Comparison of ENCODE assay signal across 1 mouse cellular context in genomic region chr4:43477857-43478533, GRCm38 (mm10).
TF ChIP-seq lines count a peak whose summit lies in the region.

No protein-coding gene starts in this region.

TF ChIP-seq in CH12.LX, 34 proteins besides CTCF, POLR2A, EP300 and RAD21:
- TF ChIP-seq ELF1 (IDR thresholded peaks at IDR 0.05; ENCODE audit: low read depth, low read length): no peak; the same call in none of the 2 replicates
- TF ChIP-seq TBP (conservative IDR thresholded peaks at IDR 0.05; ENCODE audit: low read depth, low read length): peak; percentile 78
- no peak; the same call in 1 of the 2 replicates for TF ChIP-seq MXI1 (IDR thresholded peaks at IDR 0.05; ENCODE audit: low read depth, low read length)
- TF ChIP-seq MYC (IDR thresholded peaks at IDR 0.05; ENCODE audit: low read depth, low read length): no peak; the same call in 1 of the 2 replicates
- TF ChIP-seq USF2 (conservative IDR thresholded peaks at IDR 0.05; ENCODE audit: low read depth, low read length): no peak
- TF ChIP-seq IRF4 (IDR thresholded peaks at IDR 0.05; ENCODE audit: low read depth, low read length): no peak
- peak; percentile 91; the same call in 1 of the 2 replicates for TF ChIP-seq KAT2A (IDR thresholded peaks at IDR 0.05; ENCODE audit: insufficient replicate concordance, low read length)
- no peak for TF ChIP-seq ZMIZ1 (IDR thresholded peaks at IDR 0.05; ENCODE audit: low read depth, low read length)
- no peak for TF ChIP-seq E2F4 (IDR thresholded peaks at IDR 0.05; ENCODE audit: insufficient replicate concordance, low read depth, low read length)
- no peak for TF ChIP-seq SMC3 (IDR thresholded peaks at IDR 0.05; ENCODE audit: low read depth, low read length)
- TF ChIP-seq JUND (conservative IDR thresholded peaks at IDR 0.05; ENCODE audit: low read depth, low read length): peak; percentile 26; the same call in 1 of the 2 replicates
- TF ChIP-seq CHD1 (IDR thresholded peaks at IDR 0.05; ENCODE audit: low read depth, low read length): no peak
- no peak for TF ChIP-seq BHLHE40 (IDR thresholded peaks at IDR 0.05; ENCODE audit: low read depth, low read length)
- TF ChIP-seq ZNF384 (IDR thresholded peaks at IDR 0.05; ENCODE audit: low read depth, low read length): no peak
- TF ChIP-seq MAFK (IDR thresholded peaks at IDR 0.05; ENCODE audit: insufficient replicate concordance, low read length): no peak
- peak; percentile 27; the same call in 1 of the 2 replicates for TF ChIP-seq GABPA (IDR thresholded peaks at IDR 0.05; ENCODE audit: insufficient replicate concordance, low read depth, low read length)
- TF ChIP-seq CHD2 (IDR thresholded peaks at IDR 0.05; ENCODE audit: low read length): no peak
- no peak; the same call in none of the 2 replicates for TF ChIP-seq MEF2A (IDR thresholded peaks at IDR 0.05; ENCODE audit: borderline replicate concordance, low read depth, low read length)
- peak; percentile 62; the same call in 1 of the 2 replicates for TF ChIP-seq TCF12 (IDR thresholded peaks at IDR 0.05; ENCODE audit: low read depth, low read length)
- peak; percentile 97 for TF ChIP-seq HCFC1 (IDR thresholded peaks at IDR 0.05; ENCODE audit: low read depth, low read length)
- TF ChIP-seq USF1 (IDR thresholded peaks at IDR 0.05; ENCODE audit: low read depth, low read length): no peak
- peak; percentile 72 for TF ChIP-seq NELFE (IDR thresholded peaks at IDR 0.05; ENCODE audit: low read depth, low read length)
- TF ChIP-seq ETS1 (conservative IDR thresholded peaks at IDR 0.05; ENCODE audit: low read depth, low read length): no peak
- no peak for TF ChIP-seq POLR2AphosphoS2 (IDR thresholded peaks at IDR 0.05; ENCODE audit: low read depth, low read length)
- no peak for TF ChIP-seq JUN (IDR thresholded peaks at IDR 0.05; ENCODE audit: insufficient read depth, low read depth, low read length)
- no peak for TF ChIP-seq RCOR1 (conservative IDR thresholded peaks at IDR 0.05; ENCODE audit: low read depth, low read length)
- no peak; the same call in 1 of the 2 replicates for TF ChIP-seq MAZ (IDR thresholded peaks at IDR 0.05; ENCODE audit: low read depth, low read length)
- TF ChIP-seq NRF1 (IDR thresholded peaks at IDR 0.05; ENCODE audit: low read depth, low read length): peak; percentile 94
- 0 out of 2 replicates have a peak, but pooled peaks have one; percentile 41 for TF ChIP-seq MAX (IDR thresholded peaks at IDR 0.05; ENCODE audit: low read length)
- no peak for TF ChIP-seq ZC3H11A (IDR thresholded peaks at IDR 0.05; ENCODE audit: low read depth, low read length)
- TF ChIP-seq UBTF (IDR thresholded peaks at IDR 0.05; ENCODE audit: low read depth, low read length): no peak
- TF ChIP-seq SIN3A (IDR thresholded peaks at IDR 0.05; ENCODE audit: low read length): peak; percentile 75
- TF ChIP-seq PAX5 (IDR thresholded peaks at IDR 0.05; ENCODE audit: low read length): no peak
- no peak for TF ChIP-seq ZKSCAN1 (IDR thresholded peaks at IDR 0.05; ENCODE audit: borderline replicate concordance, low read depth, low read length)
